Mouse (Mus musculus) lung, embryonic 16.5 days (tissue): ENCODE measurements around the gene Olfr352. TPM values are rescaled to one million over a fixed set of nuclear protein-coding genes. Genes with fewer than 3 reads are reported as not detected.

ENCODE experiments used
- ATAC-seq: fragments of 200-750 bp; cut with Nextera tagmentation; 2 replicates; pipeline ENCODE4 v1.8.0; 2017; ENCODE audit warnings: low read depth, mild to moderate bottlenecking, moderate library complexity
- H3K27ac ChIP-seq: fragments of 300-500 bp; sonication (generic); 2 replicates; pipeline ENCODE4 v1.5.1; 2014; ENCODE audit warnings: mild to moderate bottlenecking, control low read depth, low read length
- H3K27me3 ChIP-seq: fragments of 300-500 bp; sonication (generic); 2 replicates; pipeline ENCODE4 v1.6.1; 2014; ENCODE audit warnings: low read depth, low read length, mixed read lengths; ENCODE audit not compliant: control insufficient read depth, insufficient read depth
- H3K36me3 ChIP-seq: fragments of 300-500 bp; sonication (generic); 2 replicates; pipeline ENCODE4 v1.6.1; 2014; ENCODE audit warnings: low read length; ENCODE audit not compliant: control insufficient read depth, insufficient read depth
- H3K4me1 ChIP-seq: fragments of 300-500 bp; sonication (generic); replicated peaks from 2 replicates; pipeline ENCODE4 v1.6.1; 2014; ENCODE audit warnings: low read length, mixed read lengths; ENCODE audit not compliant: control insufficient read depth, insufficient read depth
- H3K4me2 ChIP-seq: fragments of 300-500 bp; sonication (generic); 2 replicates; pipeline ENCODE4 v1.6.1; 2014; ENCODE audit warnings: low read depth, low read length, control low read depth
- H3K4me3 ChIP-seq: fragments of 300-500 bp; sonication (generic); 2 replicates; pipeline ENCODE4 v1.5.1; 2014; ENCODE audit warnings: mild to moderate bottlenecking, low read length, control low read depth
- H3K9ac ChIP-seq: fragments of 300-500 bp; sonication (generic); 2 replicates; pipeline ENCODE4 v1.6.1; 2014; ENCODE audit warnings: low read length, control low read depth
- H3K9me3 ChIP-seq: fragments of 300-500 bp; sonication (generic); 2 replicates; pipeline ENCODE4 v1.6.1; 2016; ENCODE audit warnings: low read length; ENCODE audit not compliant: control insufficient read depth
- WGBS: fragments of 180-500 bp; shearing (Covaris S2); extraction: QIAGEN DNeasy Blood & Tissue Kit; methylation state at CpG from one replicate; pipeline ENCODE4 v1.1.7; 2014; 5-methylcytosine and 5-hydroxymethylcytosine counted together
- polyA plus RNA-seq: library from polyadenylated mRNA; unstranded; fragments of >200 nt; fragmentation: Nextera tagmentation; extraction: Ambion mirVana; gene quantifications from 2 replicates; pipeline ENCODE4 v1.2.1, GENCODE M21; 2015

The Olfr352 gene
- not detected in 2 replicates for polyA plus RNA-seq

DNA sequence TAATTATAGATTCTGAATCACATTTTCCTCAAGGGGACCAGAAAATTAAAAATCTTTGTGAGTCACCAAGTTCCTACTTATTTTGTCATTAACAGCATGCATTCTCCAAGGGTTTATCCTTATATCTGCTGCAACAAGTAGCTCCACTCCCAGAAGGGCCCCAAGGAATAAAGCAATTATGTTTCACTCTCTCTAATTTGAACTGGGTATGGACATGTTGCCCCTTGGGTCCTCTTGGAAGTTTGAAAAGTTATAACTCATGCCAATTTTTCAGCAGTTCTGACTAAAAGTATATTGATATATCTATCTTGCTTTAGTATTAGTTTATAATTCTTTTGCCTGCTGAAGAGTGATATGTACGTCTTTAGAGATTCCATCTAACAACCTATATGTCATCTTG, at the start of gene Olfr352:
Olfr352 (plus strand) TSS at position 301 of the 400 bp plus-strand sequence.
- H3K36me3 ChIP-seq = no peaks in the 10 kb centered on the region
- no peak within 1 kb of the TSS for H3K4me2 ChIP-seq
- H3K9me3 ChIP-seq = no peaks in the 10 kb centered on the region
- no peak for ATAC-seq
- whole genome bisulfite sequencing = 60% methylated on average over 1 of the region's 1 CpGs
- no peak within 1 kb of the TSS for H3K4me3 ChIP-seq
- H3K4me1 ChIP-seq = no peaks in the 10 kb centered on the region
- no peak within 1 kb of the TSS for H3K9ac ChIP-seq
- no peaks in the 10 kb centered on the region for H3K27me3 ChIP-seq
- H3K27ac ChIP-seq = no peak within 1 kb of the TSS

DNA sequence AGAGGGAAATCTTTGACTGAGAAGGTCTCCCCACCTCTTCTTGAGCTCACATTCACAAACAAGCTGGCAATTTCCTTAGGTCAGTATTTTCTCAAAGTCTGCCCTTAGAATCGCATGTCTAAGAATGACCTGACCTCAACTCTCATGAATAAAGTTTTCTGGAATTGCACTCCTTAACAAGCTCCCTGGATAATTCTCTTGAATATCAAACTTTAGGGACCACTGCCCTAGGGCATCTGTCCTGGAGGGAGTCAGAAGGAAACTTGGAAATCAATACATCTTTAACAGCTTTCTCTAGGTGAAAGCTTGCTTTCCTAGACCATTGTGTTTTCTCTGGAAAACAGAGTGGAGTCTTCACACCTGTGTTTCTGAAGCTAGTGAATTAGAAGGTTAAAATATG, 22.2 kb upstream of the Olfr352 start, which contains the start of gene Olfr350:
Olfr350 (plus strand) TSS at position 301 of the 400 bp plus-strand sequence.
- Histone ChIP-seq H3K4me1 (no peaks in the 10 kb centered on the region), H3K9ac (no peak within 1 kb of the TSS), H3K27ac (no peak within 1 kb of the TSS), H3K4me2 (no peak within 1 kb of the TSS), H3K9me3 (no peaks in the 10 kb centered on the region), H3K27me3 (no peaks in the 10 kb centered on the region), H3K36me3 (no peaks in the 10 kb centered on the region), H3K4me3 (no peak within 1 kb of the TSS)
- 79% methylated on average over 1 of the region's 1 CpGs for WGBS
- ATAC-seq = no peak

DNA sequence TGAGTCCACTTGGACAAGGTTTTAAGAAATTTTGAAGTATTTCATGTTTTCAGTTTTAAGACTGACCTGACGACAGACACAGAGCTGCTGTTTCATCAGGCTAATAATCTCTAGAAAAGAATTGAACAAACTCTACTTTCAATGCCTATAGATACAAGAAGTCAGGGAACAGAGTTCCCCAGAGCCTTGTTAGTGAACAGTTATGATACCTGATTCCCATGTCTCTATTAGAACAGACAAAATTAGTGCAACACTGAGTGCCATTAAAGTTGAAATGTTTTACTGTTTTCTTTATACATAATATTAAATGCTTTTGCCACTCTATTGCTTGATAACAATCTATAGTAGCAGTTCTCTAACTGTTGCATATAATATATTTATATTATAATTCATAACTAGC, 5.7 kb upstream of the Olfr352 start, which contains the start of gene Olfr351:
Olfr351 (minus strand) TSS at position 101 of the 400 bp plus-strand sequence.
- ATAC-seq = no peak
- no peak within 1 kb of the TSS for H3K4me3 ChIP-seq
- no peak within 1 kb of the TSS for H3K9ac ChIP-seq
- no peaks in the 10 kb centered on the region for H3K9me3 ChIP-seq
- no peak within 1 kb of the TSS for H3K27ac ChIP-seq
- H3K4me1 ChIP-seq = no peaks in the 10 kb centered on the region
- H3K36me3 ChIP-seq = no peaks in the 10 kb centered on the region
- no peak within 1 kb of the TSS for H3K4me2 ChIP-seq
- no peaks in the 10 kb centered on the region for H3K27me3 ChIP-seq
- 72% methylated on average over 1 of the region's 1 CpGs for WGBS

DNA sequence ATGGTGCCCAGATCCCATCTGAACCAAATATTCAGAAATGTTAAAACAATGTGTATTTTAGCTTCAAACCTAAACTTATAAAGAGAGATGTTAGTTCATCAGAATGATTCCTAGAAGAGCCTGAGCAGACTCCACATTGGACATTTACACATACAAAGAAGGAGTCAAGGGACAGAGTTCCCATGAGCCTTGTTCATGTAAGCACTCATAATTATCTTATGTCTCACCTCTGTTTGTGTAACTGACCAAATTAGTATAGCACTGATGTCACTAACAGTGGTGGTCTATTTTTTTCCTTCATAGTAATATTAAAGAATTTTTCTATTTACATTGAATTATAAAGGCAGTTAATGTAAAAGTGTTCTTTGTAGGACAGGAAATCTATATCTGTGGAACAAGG, 24.6 kb downstream of the Olfr352 start, which contains the start of gene Olfr353:
Olfr353 (minus strand) TSS at position 101 of the 400 bp plus-strand sequence.
- Histone ChIP-seq H3K36me3 (no peaks in the 10 kb centered on the region), H3K4me2 (no peak within 1 kb of the TSS), H3K4me1 (no peaks in the 10 kb centered on the region), H3K4me3 (no peak within 1 kb of the TSS), H3K9ac (no peak within 1 kb of the TSS), H3K27ac (no peak within 1 kb of the TSS), H3K27me3 (no peaks in the 10 kb centered on the region), H3K9me3 (no peaks in the 10 kb centered on the region)
- ATAC-seq = no peak

DNA sequence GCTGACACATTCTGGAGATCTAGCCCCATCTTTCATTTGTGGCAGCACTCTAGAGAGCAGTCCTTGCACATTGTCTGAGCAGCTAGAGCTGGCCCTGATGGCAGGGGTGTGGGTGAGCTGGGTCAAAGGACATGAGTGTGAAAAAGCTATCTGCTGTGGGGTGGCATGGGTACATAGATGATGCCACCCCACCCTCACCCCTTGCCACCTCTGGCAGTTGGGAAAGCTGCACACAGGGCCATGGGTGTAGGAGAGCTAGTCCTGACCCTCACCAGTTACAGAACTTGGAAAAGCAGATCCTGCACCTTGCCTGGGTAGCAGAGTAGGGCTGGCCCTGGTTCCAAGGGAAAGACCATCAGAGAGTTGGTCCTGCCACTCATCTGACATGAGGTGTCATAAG, 28.9 kb downstream of the Olfr352 start:
- no peak overlapping the region for H3K4me2 ChIP-seq
- no peaks in the 10 kb centered on the region for H3K36me3 ChIP-seq
- H3K9me3 ChIP-seq = no peaks in the 10 kb centered on the region
- no peak overlapping the region for H3K27ac ChIP-seq
- no peak for ATAC-seq
- no peaks in the 10 kb centered on the region for H3K4me1 ChIP-seq
- no peak overlapping the region for H3K9ac ChIP-seq
- H3K27me3 ChIP-seq = no peaks in the 10 kb centered on the region
- no peak overlapping the region for H3K4me3 ChIP-seq

DNA sequence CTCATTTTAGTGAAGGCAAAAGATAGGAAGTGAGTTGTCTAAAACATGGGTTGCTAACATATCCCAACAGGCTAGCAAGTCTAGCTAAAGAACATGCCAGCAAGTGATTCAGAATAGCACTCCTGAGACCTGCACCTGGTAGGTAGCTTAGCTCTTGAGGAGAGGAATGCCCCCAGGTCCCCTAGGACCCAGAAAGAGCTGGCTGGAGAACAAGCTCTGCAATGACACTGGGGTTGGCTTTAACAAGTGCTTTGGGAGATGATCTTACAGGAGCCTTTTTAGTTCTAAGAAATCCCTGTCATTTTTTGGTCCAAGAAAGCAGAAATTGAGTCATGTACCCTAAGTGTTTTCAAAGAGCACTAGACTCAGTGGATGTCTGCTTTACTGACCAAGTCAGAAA, 37.1 kb downstream of the Olfr352 start, which contains the start of gene Olfr354:
Olfr354 (plus strand) TSS at position 301 of the 400 bp plus-strand sequence.
- no peak within 1 kb of the TSS for H3K4me3 ChIP-seq
- no peak for ATAC-seq
- no peak within 1 kb of the TSS for H3K27ac ChIP-seq
- no peaks in the 10 kb centered on the region for H3K4me1 ChIP-seq
- H3K9ac ChIP-seq = no peak within 1 kb of the TSS
- H3K27me3 ChIP-seq = no peaks in the 10 kb centered on the region
- no peaks in the 10 kb centered on the region for H3K9me3 ChIP-seq
- H3K36me3 ChIP-seq = no peaks in the 10 kb centered on the region
- H3K4me2 ChIP-seq = no peak within 1 kb of the TSS

Other genes starting within 250 kb of the Olfr352 start
- gene Olfr345, start 228.4 kb upstream of the Olfr352 start, polyA plus RNA-seq = not detected in 2 replicates
- not detected in 2 replicates for gene Olfr346, start 182.7 kb upstream of the Olfr352 start, polyA plus RNA-seq
- gene Olfr347, start 136.6 kb upstream of the Olfr352 start, polyA plus RNA-seq = not detected in 2 replicates
- not detected in 2 replicates for gene Olfr348, start 84.2 kb upstream of the Olfr352 start, polyA plus RNA-seq
- gene Olfr50, start 77.9 kb upstream of the Olfr352 start, polyA plus RNA-seq = not detected in 2 replicates
- not detected in 2 replicates for gene Olfr3, start 51.4 kb upstream of the Olfr352 start, polyA plus RNA-seq
- not detected in 2 replicates for gene Olfr350, start 22.1 kb upstream of the Olfr352 start, polyA plus RNA-seq
- not detected in 2 replicates for gene Olfr351, start 5.8 kb upstream of the Olfr352 start, polyA plus RNA-seq
- not detected in 2 replicates for gene Olfr353, start 24.5 kb downstream of the Olfr352 start, polyA plus RNA-seq
- not detected in 2 replicates for gene Olfr354, start 37.2 kb downstream of the Olfr352 start, polyA plus RNA-seq
- not detected in 2 replicates for gene Olfr355, start 60.4 kb downstream of the Olfr352 start, polyA plus RNA-seq
- gene Olfr356, start 68.7 kb downstream of the Olfr352 start, polyA plus RNA-seq = not detected in 2 replicates
- not detected in 2 replicates for gene Olfr357, start 125.4 kb downstream of the Olfr352 start, polyA plus RNA-seq
- not detected in 2 replicates for gene Olfr358, start 140.9 kb downstream of the Olfr352 start, polyA plus RNA-seq
- not detected in 2 replicates for gene Olfr360, start 197.3 kb downstream of the Olfr352 start, polyA plus RNA-seq
- not detected in 2 replicates for gene Olfr361, start 220.8 kb downstream of the Olfr352 start, polyA plus RNA-seq
- gene Olfr362, start 249.4 kb downstream of the Olfr352 start, polyA plus RNA-seq = not detected in 2 replicates